Mouse (Mus musculus) gastrocnemius, adult 2 months (tissue): ENCODE measurements around the gene Glrx3. TPM values are rescaled to one million over a fixed set of nuclear protein-coding genes. Genes with fewer than 3 reads are reported as not detected.

Source experiments
- DNase-seq: peaks from one replicate; pipeline ENCODE4 v3.0.0; 2022
- H3K27ac ChIP-seq: fragments of 200-600 bp; 2 replicates; pipeline ENCODE4 v1.8.1; 2022; ENCODE audit warnings: mild to moderate bottlenecking
- H3K4me3 ChIP-seq: fragments of 200-600 bp; 2 replicates; pipeline ENCODE4 v1.8.1; 2022; ENCODE audit warnings: mild to moderate bottlenecking, moderate library complexity
- CTCF ChIP-seq: fragments of 200-600 bp; IDR thresholded peaks from 2 replicates; pipeline ENCODE4 v1.8.1; 2022; ENCODE audit warnings: antibody characterized with exemption, mild to moderate bottlenecking, moderate library complexity
- intact Hi-C: fragments of 180-260 bp; cut with DNase I; formaldehyde crosslinking; loops from one replicate; pipeline ENCODE4 v1.15.1; 2025
- total RNA-seq, 2 experiments: library from RNA; stranded (reverse); gene quantifications; 2 replicates each; pipeline ENCODE4 v1.2.3; 2021

Glrx3 gene
- total RNA-seq, 2 experiments from 2014 or later = 133 to 142 TPM

- intact Hi-C loops = no loop called here
- TF ChIP-seq CTCF = no peak
- Histone ChIP-seq H3K4me3 (no peak overlapping the region), H3K27ac (no peak overlapping the region)
- no peak for DNase-seq
Measured at GRCm38 (mm10) chr7:137480839-137481238, 43.4 kb downstream of the Glrx3 start.

- no peak for DNase-seq
- no peak for TF ChIP-seq CTCF
- no peak overlapping the region for H3K27ac ChIP-seq
- no peak overlapping the region for H3K4me3 ChIP-seq
- intact Hi-C loops = no loop called here
Measured at GRCm38 (mm10) chr7:137483987-137484386, 46.6 kb downstream of the Glrx3 start.

GRCm38 (mm10) chr7:137488391-137488790 is 51.0 kb downstream of the Glrx3 start:
- intact Hi-C loops = no loop called here
- DNase-seq = peak; percentile 74
- Histone ChIP-seq H3K4me3 (no peak overlapping the region), H3K27ac (peak overlapping the region; percentile 52)
- no peak for TF ChIP-seq CTCF

- intact Hi-C loops = loop anchor here (5.0 kb wide), 1 partner anchor 42 kb away; no protein-coding TSS in a partner anchor
Measured at GRCm38 (mm10) chr7:137490711-137491110, 53.3 kb downstream of the Glrx3 start.

GRCm38 (mm10) chr7:137492307-137492973 is 55.0 kb downstream of the Glrx3 start:
- intact Hi-C loops = loop anchor here (5.0 kb wide), 1 partner anchor 40 kb away; no protein-coding TSS in a partner anchor
- no peak for TF ChIP-seq CTCF
- Histone ChIP-seq H3K4me3 (no peak overlapping the region), H3K27ac (0 out of 2 replicates have a peak overlapping the region, but pooled peaks have one; percentile 20)
- DNase-seq = no peak

More at GRCm38 (mm10) chr7:137490711-137491110, 53.3 kb downstream of the Glrx3 start:
- peak overlapping the region; percentile 48 for H3K27ac ChIP-seq
- peak; percentile 60 for DNase-seq
- no peak overlapping the region for H3K4me3 ChIP-seq
- no peak for TF ChIP-seq CTCF

GRCm38 (mm10) chr7:137498736-137499135 is 61.3 kb downstream of the Glrx3 start:
- intact Hi-C loops = no loop called here
- TF ChIP-seq CTCF = no peak
- no peak overlapping the region for H3K4me3 ChIP-seq
- H3K27ac ChIP-seq = no peak overlapping the region
- no peak for DNase-seq

- Histone ChIP-seq H3K4me3 (no peak overlapping the region), H3K27ac (peak overlapping the region; percentile 72)
- TF ChIP-seq CTCF = no peak
- DNase-seq = peak; percentile 28
- intact Hi-C loops = no loop called here
Measured at GRCm38 (mm10) chr7:137517588-137517987, 80.2 kb downstream of the Glrx3 start.

GRCm38 (mm10) chr7:137518028-137518576 is 80.7 kb downstream of the Glrx3 start:
- no peak for TF ChIP-seq CTCF
- intact Hi-C loops = no loop called here
- DNase-seq = peak; percentile 48
- H3K4me3 ChIP-seq = no peak overlapping the region
- H3K27ac ChIP-seq = peak overlapping the region; percentile 72

Other genes starting within 250 kb of the Glrx3 start
- gene Ebf3, start 123.2 kb upstream of the Glrx3 start, total RNA-seq = 1 to 10 TPM; 7.2 to 7.7 TPM
- 1 to 10 TPM; 5.0 to 6.2 TPM for gene 9430038I01Rik, start 26.9 kb upstream of the Glrx3 start, total RNA-seq